Mouse (Mus musculus): ENCODE data around the gene Tgfbi. TPM values are rescaled to one million over a fixed set of nuclear protein-coding genes. Genes with fewer than 3 reads are reported as not detected.

Tgfbi gene
- polyA plus RNA-seq, 1 experiment from 2014 or later: 3.9 TPM

- peaks cover 4% of the 10 kb centered on the region; the same call in 1 of the 2 replicates for H3K27me3 ChIP-seq
- H3K9me3 ChIP-seq: no peaks in the 10 kb centered on the region
- no peak overlapping the region for H3K9ac ChIP-seq (replicated peaks)
- H3K4me1 ChIP-seq: peaks cover 33% of the 10 kb centered on the region
- no peak for ATAC-seq (replicated peaks)
- no peak overlapping the region for H3K4me3 ChIP-seq
- H3K4me2 ChIP-seq (replicated peaks): no peak overlapping the region
- H3K36me3 ChIP-seq: no peaks in the 10 kb centered on the region
- H3K27ac ChIP-seq (replicated peaks): no peak overlapping the region
- 52% methylated on average over 9 of the region's 9 CpGs for WGBS
Observed at GRCm38 (mm10) chr13:56615864-56616263, 6.5 kb downstream of the Tgfbi start.

- Histone ChIP-seq H3K4me1 (peaks cover 33% of the 10 kb centered on the region), H3K36me3 (no peaks in the 10 kb centered on the region), H3K27me3 (no peaks in the 10 kb centered on the region), H3K4me3 (no peak overlapping the region), H3K4me2 (replicated peaks) (no peak overlapping the region), H3K27ac (replicated peaks) (no peak overlapping the region), H3K9ac (replicated peaks) (no peak overlapping the region), H3K9me3 (no peaks in the 10 kb centered on the region)
- WGBS: 79% methylated on average over 7 of the region's 7 CpGs
- no peak for ATAC-seq (replicated peaks)
Observed at GRCm38 (mm10) chr13:56616386-56616785, 7.1 kb downstream of the Tgfbi start.

GRCm38 (mm10) chr13:56617197-56617596 is 7.9 kb downstream of the Tgfbi start:
- no peaks in the 10 kb centered on the region for H3K9me3 ChIP-seq
- no peak overlapping the region for H3K4me3 ChIP-seq
- H3K27me3 ChIP-seq: no peaks in the 10 kb centered on the region
- peaks cover 31% of the 10 kb centered on the region for H3K4me1 ChIP-seq
- WGBS: 95% methylated on average over 2 of the region's 2 CpGs
- H3K27ac ChIP-seq (replicated peaks): no peak overlapping the region
- no peak for ATAC-seq (replicated peaks)
- no peak overlapping the region for H3K4me2 ChIP-seq (replicated peaks)
- H3K9ac ChIP-seq (replicated peaks): no peak overlapping the region
- H3K36me3 ChIP-seq: no peaks in the 10 kb centered on the region

GRCm38 (mm10) chr13:56622201-56622757 is 13.0 kb downstream of the Tgfbi start:
- Histone ChIP-seq H3K9ac (replicated peaks) (no peak overlapping the region), H3K27ac (replicated peaks) (no peak overlapping the region), H3K4me2 (replicated peaks) (no peak overlapping the region), H3K4me1 (peaks cover 6% of the 10 kb centered on the region), H3K27me3 (no peaks in the 10 kb centered on the region), H3K9me3 (no peaks in the 10 kb centered on the region), H3K36me3 (no peaks in the 10 kb centered on the region), H3K4me3 (no peak overlapping the region)
- WGBS: 50% methylated on average over 8 of the region's 8 CpGs
- ATAC-seq (replicated peaks): no peak; the same call in 1 of the 2 replicates

- Histone ChIP-seq H3K4me2 (replicated peaks) (no peak overlapping the region), H3K9ac (replicated peaks) (no peak overlapping the region), H3K4me1 (peaks cover 6% of the 10 kb centered on the region), H3K4me3 (no peak overlapping the region), H3K36me3 (no peaks in the 10 kb centered on the region), H3K9me3 (no peaks in the 10 kb centered on the region), H3K27me3 (no peaks in the 10 kb centered on the region), H3K27ac (replicated peaks) (no peak overlapping the region)
- ATAC-seq (replicated peaks): no peak
- 81% methylated on average over 6 of the region's 6 CpGs for WGBS
Observed at GRCm38 (mm10) chr13:56626524-56626923, 17.2 kb downstream of the Tgfbi start.

- no peak for ATAC-seq (replicated peaks)
- Histone ChIP-seq H3K27me3 (no peaks in the 10 kb centered on the region), H3K4me2 (replicated peaks) (no peak overlapping the region), H3K9me3 (no peaks in the 10 kb centered on the region), H3K36me3 (no peaks in the 10 kb centered on the region), H3K27ac (replicated peaks) (no peak overlapping the region), H3K4me3 (no peak overlapping the region), H3K9ac (replicated peaks) (no peak overlapping the region), H3K4me1 (no peaks in the 10 kb centered on the region)
- 94% methylated on average over 4 of the region's 4 CpGs for WGBS
Observed at GRCm38 (mm10) chr13:56630081-56630480, 20.8 kb downstream of the Tgfbi start.

- Histone ChIP-seq H3K4me1 (no peaks in the 10 kb centered on the region), H3K9me3 (no peaks in the 10 kb centered on the region), H3K27ac (replicated peaks) (no peak overlapping the region), H3K27me3 (no peaks in the 10 kb centered on the region), H3K4me2 (replicated peaks) (no peak overlapping the region), H3K36me3 (no peaks in the 10 kb centered on the region), H3K9ac (replicated peaks) (no peak overlapping the region), H3K4me3 (no peak overlapping the region)
- no peak for ATAC-seq (replicated peaks)
- whole genome bisulfite sequencing: 65% methylated on average over 6 of the region's 6 CpGs
Observed at GRCm38 (mm10) chr13:56630552-56630951, 21.2 kb downstream of the Tgfbi start.

- no peaks in the 10 kb centered on the region for H3K9me3 ChIP-seq
- H3K36me3 ChIP-seq: no peaks in the 10 kb centered on the region
- no peaks in the 10 kb centered on the region for H3K4me1 ChIP-seq
- 96% methylated on average over 7 of the region's 7 CpGs for WGBS
- no peak overlapping the region for H3K9ac ChIP-seq (replicated peaks)
- H3K4me2 ChIP-seq (replicated peaks): no peak overlapping the region
- no peak overlapping the region for H3K27ac ChIP-seq (replicated peaks)
- ATAC-seq (replicated peaks): no peak
- H3K4me3 ChIP-seq: no peak overlapping the region
- H3K27me3 ChIP-seq: no peaks in the 10 kb centered on the region
Observed at GRCm38 (mm10) chr13:56631332-56631731, 22.0 kb downstream of the Tgfbi start.

GRCm38 (mm10) chr13:56634139-56634615 is 24.9 kb downstream of the Tgfbi start:
- Histone ChIP-seq H3K36me3 (no peaks in the 10 kb centered on the region), H3K4me2 (replicated peaks) (no peak overlapping the region), H3K9ac (replicated peaks) (no peak overlapping the region), H3K4me3 (no peak overlapping the region), H3K9me3 (no peaks in the 10 kb centered on the region), H3K27me3 (no peaks in the 10 kb centered on the region), H3K27ac (replicated peaks) (no peak overlapping the region), H3K4me1 (peaks cover 5% of the 10 kb centered on the region; the same call in 1 of the 2 replicates)
- no peak for ATAC-seq (replicated peaks)
- 38% methylated on average over 7 of the region's 7 CpGs for WGBS

- Histone ChIP-seq H3K27ac (replicated peaks) (no peak overlapping the region), H3K4me1 (peaks cover 5% of the 10 kb centered on the region; the same call in 1 of the 2 replicates), H3K9me3 (no peaks in the 10 kb centered on the region), H3K36me3 (no peaks in the 10 kb centered on the region), H3K27me3 (no peaks in the 10 kb centered on the region), H3K4me2 (replicated peaks) (no peak overlapping the region), H3K9ac (replicated peaks) (no peak overlapping the region), H3K4me3 (no peak overlapping the region)
- WGBS: 81% methylated on average over 7 of the region's 7 CpGs
- no peak for ATAC-seq (replicated peaks)
Observed at GRCm38 (mm10) chr13:56634920-56635319, 25.6 kb downstream of the Tgfbi start.

GRCm38 (mm10) chr13:56637027-56637426 is 27.7 kb downstream of the Tgfbi start:
- Histone ChIP-seq H3K4me2 (replicated peaks) (no peak overlapping the region), H3K27me3 (no peaks in the 10 kb centered on the region), H3K4me3 (no peak overlapping the region), H3K27ac (replicated peaks) (no peak overlapping the region), H3K9ac (replicated peaks) (no peak overlapping the region), H3K4me1 (peaks cover 5% of the 10 kb centered on the region; the same call in 1 of the 2 replicates), H3K9me3 (no peaks in the 10 kb centered on the region), H3K36me3 (no peaks in the 10 kb centered on the region)
- no peak for ATAC-seq (replicated peaks)
- 93% methylated on average over 8 of the region's 8 CpGs for WGBS

- Histone ChIP-seq H3K4me3 (no peak overlapping the region), H3K4me2 (replicated peaks) (no peak overlapping the region), H3K27ac (replicated peaks) (no peak overlapping the region), H3K9ac (replicated peaks) (no peak overlapping the region), H3K9me3 (no peaks in the 10 kb centered on the region), H3K36me3 (no peaks in the 10 kb centered on the region), H3K4me1 (peaks cover 5% of the 10 kb centered on the region; the same call in 1 of the 2 replicates), H3K27me3 (no peaks in the 10 kb centered on the region)
- no peak for ATAC-seq (replicated peaks)
- 92% methylated on average over 2 of the region's 2 CpGs for WGBS
Observed at GRCm38 (mm10) chr13:56641746-56642145, 32.4 kb downstream of the Tgfbi start.

- peaks cover 9% of the 10 kb centered on the region for H3K4me1 ChIP-seq
- 89% methylated on average over 3 of the region's 3 CpGs for WGBS
- no peak for ATAC-seq (replicated peaks)
Observed at GRCm38 (mm10) chr13:56644031-56644430, 34.7 kb downstream of the Tgfbi start.

More at GRCm38 (mm10) chr13:56644031-56644430, 34.7 kb downstream of the Tgfbi start:
- Histone ChIP-seq H3K27ac (replicated peaks) (no peak overlapping the region), H3K9ac (replicated peaks) (no peak overlapping the region), H3K36me3 (no peaks in the 10 kb centered on the region), H3K4me3 (no peak overlapping the region), H3K4me2 (replicated peaks) (no peak overlapping the region), H3K9me3 (no peaks in the 10 kb centered on the region), H3K27me3 (no peaks in the 10 kb centered on the region)
